8 mouse cellular contexts compared by ENCODE assay signal in genomic region chr7:101821571-101822501, GRCm38 (mm10). TPM values are rescaled to one million over a fixed set of nuclear protein-coding genes. Genes with fewer than 3 reads are reported as not detected.
DNase-seq lines count a peak whose midpoint lies in the region; ATAC-seq and TF ChIP-seq lines count a peak whose summit lies in the region.
"Had no signal": no experiment of that assay in that cellular context is flagged by ENCODE, and none has a peak within 500 bp of the region (broad histone marks: within the 10 kb centered on the region; RNA-seq: fewer than 3 reads in every experiment).

No protein-coding gene starts in this region.

- 1% methylated on average over 70 of the region's 71 CpGs for WGBS in hindbrain, embryonic 14.5 days
- WGBS in limb, embryonic 14.5 days, result 0% methylated on average over 33 of the region's 71 CpGs
- WGBS in midbrain, embryonic 12.5 days, result under 1% methylated on average over 71 of the region's 71 CpGs

- H3K27ac ChIP-seq in ES-E14 (ENCODE audit: insufficient read depth, low read depth, low read length, poor library complexity, severe bottlenecking), result peak overlapping the region; percentile 34
- H3K27ac ChIP-seq in hindbrain, embryonic 14.5 days, result no peak overlapping the region
- H3K27ac ChIP-seq in limb, embryonic 14.5 days (replicated peaks; ENCODE audit: low read depth, low read length), result no peak overlapping the region
- no peak overlapping the region for H3K27ac ChIP-seq in midbrain, embryonic 12.5 days (replicated peaks)

- peaks cover 21% of the 10 kb centered on the region for H3K36me3 ChIP-seq in ES-E14 (ENCODE audit: control insufficient read depth, insufficient read depth, low read length, poor library complexity, severe bottlenecking)
- peaks cover 3% of the 10 kb centered on the region; the same call in 1 of the 2 replicates for H3K36me3 ChIP-seq in hindbrain, embryonic 14.5 days (replicated peaks; ENCODE audit: control insufficient read depth, insufficient read depth)
- peaks cover 36% of the 10 kb centered on the region for H3K36me3 ChIP-seq in limb, embryonic 14.5 days (ENCODE audit: control insufficient read depth, insufficient read depth, low read length)
- H3K36me3 ChIP-seq in midbrain, embryonic 12.5 days, result peaks cover 33% of the 10 kb centered on the region

- H3K4me3 ChIP-seq in ES-E14 (ENCODE audit: insufficient read depth in 1 of 2, low read depth in 1 of 2, low read length in 2 of 2, poor library complexity in 1 of 2, severe bottlenecking in 1 of 2), result peak overlapping the region; percentile 61 to 69
- peak overlapping the region; percentile 32 for H3K4me3 ChIP-seq in hindbrain, embryonic 14.5 days (replicated peaks; ENCODE audit: low read length)
- H3K4me3 ChIP-seq in limb, embryonic 14.5 days (replicated peaks; ENCODE audit: low read length), result peak overlapping the region; percentile 43
- peak overlapping the region; percentile 47 for H3K4me3 ChIP-seq in midbrain, embryonic 12.5 days

- peaks cover 5 to 22% of the 10 kb centered on the region in 2 experiments; a peak in 3 of 4 replicates for H3K4me1 ChIP-seq in ES-E14 (ENCODE audit: control insufficient read depth in 2 of 2, insufficient read depth in 2 of 2, low read length in 2 of 2, poor library complexity in 1 of 2)
- peaks cover 9% of the 10 kb centered on the region; the same call in 1 of the 2 replicates for H3K4me1 ChIP-seq in hindbrain, embryonic 14.5 days (replicated peaks; ENCODE audit: control insufficient read depth, insufficient read depth, low read length)
- H3K4me1 ChIP-seq in limb, embryonic 14.5 days (ENCODE audit: control insufficient read depth, insufficient read depth, low read length), result peaks cover 21% of the 10 kb centered on the region
- peaks cover 33% of the 10 kb centered on the region for H3K4me1 ChIP-seq in midbrain, embryonic 12.5 days

- no peaks in the 10 kb centered on the region for H3K9me3 ChIP-seq in ES-E14 (ENCODE audit: control insufficient read depth, insufficient read depth, low read depth, low read length)
- H3K9me3 ChIP-seq in hindbrain, embryonic 14.5 days (ENCODE audit: control insufficient read depth, low read length), result no peaks in the 10 kb centered on the region
- no peaks in the 10 kb centered on the region for H3K9me3 ChIP-seq in limb, embryonic 14.5 days (ENCODE audit: control insufficient read depth, low read length)
- no peaks in the 10 kb centered on the region for H3K9me3 ChIP-seq in midbrain, embryonic 12.5 days

- no peak for TF ChIP-seq POLR2A in limb, embryonic 14.5 days (IDR thresholded peaks at IDR 0.05; ENCODE audit: borderline replicate concordance, extremely low read depth, insufficient read depth, insufficient read length)

- peak; percentile 62 for DNase-seq in ES-E14 (ENCODE audit: low read depth, low spot score)
- DNase-seq in adrenal gland, adult 8-10 months, result peak; percentile 43
- DNase-seq in forelimb bud, embryonic 11.5 days (ENCODE audit: low read depth, low spot score), result peak; percentile 87
- DNase-seq in hindbrain, embryonic 14.5 days (ENCODE audit: low spot score), result no peak
- peak; percentile 59 for DNase-seq in limb, embryonic 14.5 days (ENCODE audit: low spot score)
- DNase-seq in thymus, postnatal 0 days (ENCODE audit: low spot score), result peak; percentile 27

- peak overlapping the region; percentile 72 for H3K4me2 ChIP-seq in hindbrain, embryonic 14.5 days (replicated peaks)
- peak overlapping the region; percentile 90 for H3K4me2 ChIP-seq in limb, embryonic 14.5 days (replicated peaks; ENCODE audit: low read depth, low read length, severe bottlenecking)
- peak overlapping the region; percentile 75 for H3K4me2 ChIP-seq in midbrain, embryonic 12.5 days (replicated peaks)

- peak overlapping the region; percentile 85 for H3K9ac ChIP-seq in ES-E14 (ENCODE audit: insufficient read depth, low read depth, low read length, poor library complexity, severe bottlenecking)
- H3K9ac ChIP-seq in hindbrain, embryonic 14.5 days, result peak overlapping the region; percentile 39
- H3K9ac ChIP-seq in limb, embryonic 14.5 days (ENCODE audit: low read depth, low read length, severe bottlenecking), result peak overlapping the region; percentile 61
- H3K9ac ChIP-seq in midbrain, embryonic 12.5 days (replicated peaks), result peak overlapping the region; percentile 60

- ATAC-seq in hindbrain, embryonic 14.5 days (ENCODE audit: low FRiP score), result peak; percentile 57
- peak; percentile 56 for ATAC-seq in limb, embryonic 14.5 days (ENCODE audit: low FRiP score, low read depth)
- ATAC-seq in midbrain, embryonic 12.5 days (ENCODE audit: low FRiP score, low read depth), result peak; percentile 83

- in situ Hi-C loops in ES-E14 (cut with MboI; ENCODE audit: low sequenced_read_pairs in 2 of 2, unreplicated experiment in 2 of 2), result no loop called here

- H3K27me3 ChIP-seq in hindbrain, embryonic 14.5 days (ENCODE audit: control insufficient read depth, insufficient read depth, low read length), result peaks cover 70% of the 10 kb centered on the region
- peaks cover 61% of the 10 kb centered on the region for H3K27me3 ChIP-seq in limb, embryonic 14.5 days (ENCODE audit: control insufficient read depth, insufficient read depth, low read length)
- H3K27me3 ChIP-seq in midbrain, embryonic 12.5 days, result peaks cover 77% of the 10 kb centered on the region

TF ChIP-seq in ES-E14, 5 proteins besides CTCF, POLR2A, EP300 and RAD21:
- TF ChIP-seq MAFK (IDR thresholded peaks at IDR 0.05; ENCODE audit: insufficient read depth, low read depth, low read length), result no peak
- no peak for TF ChIP-seq ZC3H11A (IDR thresholded peaks at IDR 0.05; ENCODE audit: borderline replicate concordance, low read depth, low read length)
- TF ChIP-seq ZNF384 (IDR thresholded peaks at IDR 0.05; ENCODE audit: low read depth, low read length), result no peak
- TF ChIP-seq CHD2 (IDR thresholded peaks at IDR 0.05; ENCODE audit: low read depth, low read length), result no peak
- no peak for TF ChIP-seq HCFC1 (IDR thresholded peaks at IDR 0.05; ENCODE audit: borderline replicate concordance, insufficient read depth, low read length)
TF ChIP-seq in ES-E14: peak in this region for 0.

RNA-seq across cellular contexts. Expression of gene Phox2a, which starts 3.7 kb away (rescaled TPM):
- total RNA-seq in ES-E14 (2012; rRNA removed), result 1.1 and 1.3 TPM in 2 replicates
- total RNA-seq in adrenal gland, adult 8-10 months (2022), result 10 to 100 TPM; 26.7 to 57.2 (median 44.6) TPM
- 3.5 TPM in 2 replicates for polyA plus RNA-seq in hindbrain, embryonic 14.5 days (2014; fragmentation: Nextera tagmentation; extraction: Ambion mirVana)
- 0.13 and 0.41 TPM in 2 replicates for polyA plus RNA-seq in limb, embryonic 14.5 days (2012; rRNA removed)
- polyA plus RNA-seq in limb, embryonic 14.5 days (2014; fragmentation: Nextera tagmentation; extraction: Ambion mirVana), result 0.26 TPM in 1 of 2 replicates, not detected in the other
- 0.43 and 0.46 TPM in 2 replicates for polyA plus RNA-seq in midbrain, embryonic 12.5 days (2016; fragmentation: Nextera tagmentation; extraction: Ambion mirVana)
- not detected in 2 replicates for polyA plus RNA-seq in thymus, postnatal 0 days (2015; fragmentation: Nextera tagmentation; extraction: Ambion mirVana)
- polyA plus RNA-seq: cortical plate, adult 2 months had no signal

RNA-seq across cellular contexts. Expression of gene Inppl1, which starts 16.2 kb away (rescaled TPM):
- 57.1 and 71.4 TPM in 2 replicates for total RNA-seq in ES-E14 (2012; rRNA removed)
- total RNA-seq in adrenal gland, adult 8-10 months (2022), result 100 to 1,000 TPM in 2 of 4 experiments, 10 to 100 TPM in 2; 76.9 to 104 (median 101) TPM
- polyA plus RNA-seq in hindbrain, embryonic 14.5 days (2014; fragmentation: Nextera tagmentation; extraction: Ambion mirVana), result 7.8 and 10.5 TPM in 2 replicates
- 111 and 152 TPM in 2 replicates for polyA plus RNA-seq in limb, embryonic 14.5 days (2012; rRNA removed)
- polyA plus RNA-seq in limb, embryonic 14.5 days (2014; fragmentation: Nextera tagmentation; extraction: Ambion mirVana), result 30.5 and 44.5 TPM in 2 replicates
- polyA plus RNA-seq in midbrain, embryonic 12.5 days (2016; fragmentation: Nextera tagmentation; extraction: Ambion mirVana), result 36.4 and 38.3 TPM in 2 replicates
- 2.1 and 5.6 TPM in 2 replicates for polyA plus RNA-seq in thymus, postnatal 0 days (2015; fragmentation: Nextera tagmentation; extraction: Ambion mirVana)

RNA-seq across cellular contexts. Expression of gene Folr2, which starts 35.2 kb away (rescaled TPM):
- 4.2 and 4.3 TPM in 2 replicates for total RNA-seq in ES-E14 (2012; rRNA removed)
- total RNA-seq in adrenal gland, adult 8-10 months (2022), result 1 to 10 TPM; 1.2 to 4.7 (median 2.8) TPM
- polyA plus RNA-seq in hindbrain, embryonic 14.5 days (2014; fragmentation: Nextera tagmentation; extraction: Ambion mirVana), result 1.2 and 3.3 TPM in 2 replicates
- 3.4 and 4.8 TPM in 2 replicates for polyA plus RNA-seq in limb, embryonic 14.5 days (2012; rRNA removed)
- polyA plus RNA-seq in limb, embryonic 14.5 days (2014; fragmentation: Nextera tagmentation; extraction: Ambion mirVana), result 2.8 and 3.1 TPM in 2 replicates
- polyA plus RNA-seq in midbrain, embryonic 12.5 days (2016; fragmentation: Nextera tagmentation; extraction: Ambion mirVana), result 2.9 and 4.3 TPM in 2 replicates
- polyA plus RNA-seq in thymus, postnatal 0 days (2015; fragmentation: Nextera tagmentation; extraction: Ambion mirVana), result 3.6 and 3.8 TPM in 2 replicates

RNA-seq across cellular contexts. Expression of gene Anapc15, which starts 41.7 kb away (rescaled TPM):
- total RNA-seq in ES-E14 (2012; rRNA removed), result 105 and 123 TPM in 2 replicates
- total RNA-seq in adrenal gland, adult 8-10 months (2022), result 10 to 100 TPM; 29.6 to 34.8 (median 30.7) TPM
- polyA plus RNA-seq in hindbrain, embryonic 14.5 days (2014; fragmentation: Nextera tagmentation; extraction: Ambion mirVana), result 63.0 and 65.5 TPM in 2 replicates
- 67.2 and 68.9 TPM in 2 replicates for polyA plus RNA-seq in limb, embryonic 14.5 days (2012; rRNA removed)
- polyA plus RNA-seq in limb, embryonic 14.5 days (2014; fragmentation: Nextera tagmentation; extraction: Ambion mirVana), result 44.7 and 60.5 TPM in 2 replicates
- 79.8 and 89.7 TPM in 2 replicates for polyA plus RNA-seq in midbrain, embryonic 12.5 days (2016; fragmentation: Nextera tagmentation; extraction: Ambion mirVana)
- 100 and 102 TPM in 2 replicates for polyA plus RNA-seq in thymus, postnatal 0 days (2015; fragmentation: Nextera tagmentation; extraction: Ambion mirVana)

RNA-seq across cellular contexts. Expression of gene Folr1, which starts 48.8 kb away (rescaled TPM):
- total RNA-seq in ES-E14 (2012; rRNA removed), result 536 and 562 TPM in 2 replicates
- 1 to 10 TPM in 2 of 4 experiments, not detected in 2; 4.0 to 5.9 TPM for total RNA-seq in adrenal gland, adult 8-10 months (2022)
- polyA plus RNA-seq in hindbrain, embryonic 14.5 days (2014; fragmentation: Nextera tagmentation; extraction: Ambion mirVana), result 43.0 and 69.7 TPM in 2 replicates
- 1.1 and 1.3 TPM in 2 replicates for polyA plus RNA-seq in limb, embryonic 14.5 days (2012; rRNA removed)
- polyA plus RNA-seq in limb, embryonic 14.5 days (2014; fragmentation: Nextera tagmentation; extraction: Ambion mirVana), result 1.0 TPM in 1 of 2 replicates, not detected in the other
- polyA plus RNA-seq in midbrain, embryonic 12.5 days (2016; fragmentation: Nextera tagmentation; extraction: Ambion mirVana), result 6.8 and 11.9 TPM in 2 replicates
- 0.18 and 0.54 TPM in 2 replicates for polyA plus RNA-seq in thymus, postnatal 0 days (2015; fragmentation: Nextera tagmentation; extraction: Ambion mirVana)
